Mouse (Mus musculus) ovary, postnatal 36 days (tissue): ENCODE results near the gene Mocs1.

Experiments
- DNase-seq: peaks from one replicate; pipeline ENCODE4 v3.0.0; 2022; ENCODE audit warnings: low spot score, mixed read lengths

The Mocs1 gene

DNA sequence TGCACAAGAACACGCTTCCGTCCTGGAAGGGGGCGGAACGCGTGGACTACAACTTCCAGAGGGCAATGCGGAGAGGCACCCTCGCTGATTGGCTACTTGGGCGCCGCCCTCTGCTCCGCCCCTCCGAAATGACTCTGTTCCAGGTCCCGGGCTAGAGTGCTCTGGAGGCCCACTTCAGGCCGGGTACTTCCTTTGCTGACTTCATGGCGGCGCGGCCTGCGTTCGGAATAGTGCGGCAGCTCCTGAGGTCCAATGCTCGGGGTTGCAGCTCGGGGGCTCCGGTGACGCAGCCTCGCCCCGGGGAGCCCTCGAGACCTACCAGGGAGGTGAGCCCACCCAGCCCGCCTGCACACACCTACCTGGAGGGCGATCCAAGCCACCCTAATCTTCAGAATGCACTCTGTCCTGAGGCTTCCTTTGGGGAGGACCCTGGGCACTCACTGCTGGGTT is at the start of gene Mocs1:
Gene Mocs1, plus strand, starts transcription at position 124 of the 450 bp plus-strand sequence.
- DNase-seq, result peak; percentile 94

GRCm38 (mm10) chr17:49379645-49380044 is 48.5 kb upstream of the Mocs1 start:
- no peak for DNase-seq

DNA sequence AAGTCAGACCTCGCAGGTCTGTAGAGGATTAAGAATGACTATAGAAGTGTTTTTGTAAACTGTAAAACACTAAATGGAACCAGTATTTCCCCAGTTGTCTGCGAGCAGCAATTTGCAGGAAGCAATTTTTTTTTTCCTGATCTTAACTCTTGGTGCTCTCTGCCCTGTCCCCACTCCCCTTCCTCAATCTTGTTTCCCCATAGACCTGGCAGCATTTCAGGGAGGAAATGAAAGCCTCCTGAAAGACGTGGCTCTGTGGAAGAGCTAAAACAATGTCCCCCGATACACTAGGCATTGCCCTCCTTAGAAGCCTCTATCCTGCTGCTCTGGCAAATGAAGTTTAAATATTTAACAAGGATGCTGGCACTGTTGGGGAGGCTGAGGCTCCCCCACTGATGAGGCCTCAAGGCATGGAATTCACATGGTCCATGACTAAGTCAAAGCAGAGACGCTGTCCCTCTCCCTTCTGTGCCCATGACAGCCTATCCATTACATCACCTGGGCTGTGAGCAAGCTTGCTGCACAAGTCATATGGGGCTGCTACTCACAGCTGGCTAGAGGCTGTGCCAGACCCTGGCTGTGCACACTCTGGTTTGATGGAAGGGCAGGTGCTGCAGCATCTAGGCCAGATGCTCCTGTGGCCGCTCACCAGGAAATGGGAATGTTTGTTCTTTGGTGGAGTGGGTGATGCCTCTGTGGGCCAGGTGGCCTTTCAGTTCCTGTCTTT is 43.8 kb upstream of the Mocs1 start:
- DNase-seq, result no peak

DNA sequence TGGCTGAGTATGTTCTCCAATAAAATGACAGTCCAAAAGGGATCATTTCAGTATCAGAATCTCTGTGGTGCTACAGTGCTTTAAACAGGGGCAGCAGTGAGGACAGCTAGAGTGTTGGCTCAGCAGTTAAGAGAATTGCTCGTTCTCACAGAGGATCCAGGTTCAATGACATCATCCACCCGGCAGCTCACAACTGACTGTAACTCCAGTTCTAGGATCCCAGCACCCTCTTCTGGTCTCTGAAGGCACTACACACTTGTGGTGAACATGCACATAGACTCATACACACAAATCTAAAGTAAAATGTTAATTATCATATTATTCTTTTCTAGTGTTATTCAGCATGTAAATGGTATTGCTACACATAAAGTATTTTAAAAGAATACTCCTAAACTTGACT is 40.4 kb upstream of the Mocs1 start:
- no peak for DNase-seq

DNA sequence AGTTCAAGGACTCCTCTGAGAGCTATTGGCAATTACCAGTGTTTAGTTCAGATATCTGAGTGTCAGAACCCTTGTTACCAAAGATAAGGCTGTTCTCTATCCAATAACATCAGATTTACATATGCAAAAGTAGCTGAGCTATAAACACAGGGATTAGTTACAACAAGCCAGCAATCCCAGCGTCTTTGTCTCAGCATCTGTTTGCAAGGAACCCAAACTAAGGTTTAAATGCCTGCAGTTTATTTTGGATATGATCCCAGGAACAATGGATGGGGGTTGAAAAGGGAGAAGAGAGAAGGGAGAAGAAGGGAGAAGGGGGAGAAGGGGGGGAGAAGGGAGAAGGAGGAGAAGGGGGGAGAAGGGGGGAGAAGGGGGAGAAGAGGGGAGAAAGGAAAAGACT is 35.4 kb upstream of the Mocs1 start:
- no peak for DNase-seq

GRCm38 (mm10) chr17:49394836-49395235 is 33.3 kb upstream of the Mocs1 start:
- no peak for DNase-seq

DNA sequence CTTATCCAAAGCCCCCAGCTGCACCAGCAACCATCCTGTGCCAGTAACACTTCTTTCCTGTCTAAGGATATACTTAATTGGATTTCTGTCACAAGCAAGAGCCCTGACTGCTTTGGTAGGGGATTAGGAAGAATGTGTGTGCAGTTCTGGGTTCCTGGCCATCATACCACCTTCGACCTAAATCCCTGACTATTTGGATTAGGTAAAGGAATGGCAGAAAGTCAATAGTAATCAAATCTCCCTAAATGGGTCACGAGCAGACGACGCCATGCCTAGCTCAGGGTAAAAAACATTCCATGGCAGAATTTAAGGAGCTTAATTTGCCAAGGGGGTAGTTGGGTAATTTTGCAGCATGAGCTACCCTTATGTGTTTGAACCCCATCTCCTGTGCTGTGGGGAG is 28.6 kb upstream of the Mocs1 start:
- DNase-seq, result no peak

GRCm38 (mm10) chr17:49400130-49400529 is 28.0 kb upstream of the Mocs1 start:
- peak; percentile 48 for DNase-seq

DNA sequence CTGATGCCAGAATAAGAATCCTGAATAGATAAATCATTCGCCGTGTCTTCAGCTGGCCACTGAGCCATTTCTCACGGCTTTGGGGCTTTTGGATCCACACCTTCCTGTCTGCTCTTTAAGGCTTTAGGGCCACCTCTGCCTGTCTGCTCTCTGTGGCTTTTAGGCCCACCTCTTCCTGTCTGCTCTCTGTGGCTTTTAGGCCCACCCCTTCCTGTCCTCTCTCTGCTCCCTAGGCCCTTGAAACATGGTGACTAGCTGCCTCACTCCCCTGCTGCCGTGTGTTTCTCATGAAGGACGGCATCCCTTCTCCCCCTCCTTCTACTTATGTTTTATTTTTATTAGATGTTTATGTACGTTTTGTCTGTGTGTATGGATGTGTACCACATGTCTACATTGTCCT is 25.0 kb upstream of the Mocs1 start:
- no peak for DNase-seq

DNA sequence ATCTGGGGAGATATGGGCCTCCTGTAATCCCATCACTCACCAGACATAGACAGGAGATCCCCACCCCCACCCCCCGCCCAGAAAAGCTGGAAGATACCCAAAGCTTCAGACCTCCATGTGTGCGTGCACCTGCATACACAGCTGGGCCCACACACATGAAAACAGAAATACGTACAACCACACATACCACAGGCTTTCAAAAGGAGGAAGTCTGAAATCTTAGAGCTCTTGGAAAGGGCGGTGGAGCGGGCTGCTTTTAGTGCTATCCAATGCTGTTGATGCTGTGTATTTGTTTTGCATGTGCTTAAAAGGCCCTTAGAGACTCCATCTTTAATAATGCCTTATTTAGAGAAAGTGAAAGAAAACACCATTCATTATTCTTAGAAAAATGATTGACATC is 22.2 kb upstream of the Mocs1 start:
- no peak for DNase-seq

- no peak for DNase-seq
Observed at GRCm38 (mm10) chr17:49412974-49413373, 15.2 kb upstream of the Mocs1 start.

GRCm38 (mm10) chr17:49413554-49413953 is 14.6 kb upstream of the Mocs1 start:
- no peak for DNase-seq

DNA sequence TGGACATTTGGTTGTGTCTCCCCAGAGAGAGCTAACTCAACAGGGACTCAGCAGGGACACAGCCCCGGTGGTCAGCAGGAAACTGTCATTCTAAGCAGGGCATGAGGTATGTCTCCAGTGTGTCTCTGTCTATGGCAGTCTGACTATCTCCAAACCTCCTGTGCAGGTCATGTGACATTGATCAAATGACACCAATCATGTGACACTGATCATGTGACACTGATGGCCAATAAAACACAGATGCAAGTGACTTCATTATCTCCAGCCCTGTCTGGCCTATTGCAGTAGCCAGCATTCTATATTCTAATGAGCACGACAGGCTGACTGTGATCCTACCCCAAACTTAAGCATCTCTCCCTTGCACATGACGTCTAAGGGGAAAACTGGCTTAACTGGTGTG is 11.9 kb upstream of the Mocs1 start:
- no peak for DNase-seq

- DNase-seq, result no peak
Observed at GRCm38 (mm10) chr17:49419813-49420212, 8.3 kb upstream of the Mocs1 start.

GRCm38 (mm10) chr17:49422286-49423066 is 5.7 kb upstream of the Mocs1 start:
- DNase-seq, result no peak

DNA sequence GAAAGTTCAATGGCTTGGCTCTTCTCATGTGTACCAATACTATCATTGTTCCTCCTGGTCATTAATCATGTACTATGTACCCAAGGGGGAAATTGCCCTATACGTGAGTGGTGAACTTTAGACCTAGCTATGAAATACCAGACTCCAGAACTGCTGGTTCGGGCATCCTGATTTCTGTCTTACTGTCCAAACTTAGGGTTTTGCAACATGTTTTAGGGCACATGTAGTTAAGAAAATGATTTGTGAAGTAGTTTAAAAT is 5.2 kb upstream of the Mocs1 start:
- DNase-seq, result no peak

DNA sequence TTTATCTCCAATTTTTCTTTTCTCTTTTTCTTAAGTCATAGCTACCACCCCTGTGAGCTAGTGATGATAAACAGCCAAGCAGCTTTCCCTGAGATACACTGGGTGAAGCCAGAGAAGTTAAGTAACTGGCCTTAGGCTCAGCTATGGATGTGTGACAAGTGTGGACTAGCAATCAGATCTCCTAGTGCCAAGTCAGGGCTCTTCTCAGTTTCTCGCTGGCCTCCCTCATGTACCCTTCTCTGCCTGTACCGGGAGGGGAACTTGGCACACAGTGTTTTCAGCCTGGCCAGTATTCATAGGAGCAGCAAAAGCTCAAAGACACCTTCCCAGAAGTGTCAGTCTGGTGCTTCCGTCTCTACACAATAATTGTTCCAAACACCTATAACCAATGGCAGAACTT is 4.3 kb upstream of the Mocs1 start:
- DNase-seq, result no peak

- DNase-seq, result no peak
Observed at GRCm38 (mm10) chr17:49427631-49428238, 427 bp upstream of the Mocs1 start.

DNA sequence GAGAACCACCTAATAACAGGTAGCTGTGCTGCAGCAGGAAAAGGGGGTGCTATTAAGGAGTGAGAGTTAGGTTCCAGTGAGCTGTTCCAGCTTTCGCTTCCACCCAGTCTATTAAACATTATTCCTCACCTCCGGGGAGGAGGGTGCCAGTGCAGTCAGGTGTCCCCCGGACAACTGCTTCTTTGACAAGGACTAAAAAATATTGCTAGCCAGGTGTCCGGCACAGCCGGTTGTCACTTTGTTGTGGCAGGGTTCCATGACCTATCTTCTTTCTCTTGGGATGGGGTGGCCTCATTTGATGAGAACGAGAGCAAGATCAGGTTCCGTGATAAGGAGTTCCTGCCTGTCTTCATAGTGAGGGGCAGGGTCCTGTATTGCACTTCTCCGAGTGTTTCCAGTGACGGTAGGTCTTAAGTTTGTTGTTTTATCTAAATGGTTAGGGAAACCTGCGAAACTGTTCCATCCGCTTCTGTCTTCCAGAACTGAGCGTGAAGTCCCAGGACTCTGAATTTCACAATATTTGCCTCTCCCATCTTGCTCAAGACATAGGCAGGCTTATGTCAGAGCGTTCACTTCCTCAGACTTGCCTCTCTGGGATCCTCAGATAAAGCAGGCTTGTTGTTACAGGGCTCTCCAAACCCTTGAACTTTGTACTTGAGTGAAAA is 721 bp downstream of the Mocs1 start:
- DNase-seq, result no peak

DNA sequence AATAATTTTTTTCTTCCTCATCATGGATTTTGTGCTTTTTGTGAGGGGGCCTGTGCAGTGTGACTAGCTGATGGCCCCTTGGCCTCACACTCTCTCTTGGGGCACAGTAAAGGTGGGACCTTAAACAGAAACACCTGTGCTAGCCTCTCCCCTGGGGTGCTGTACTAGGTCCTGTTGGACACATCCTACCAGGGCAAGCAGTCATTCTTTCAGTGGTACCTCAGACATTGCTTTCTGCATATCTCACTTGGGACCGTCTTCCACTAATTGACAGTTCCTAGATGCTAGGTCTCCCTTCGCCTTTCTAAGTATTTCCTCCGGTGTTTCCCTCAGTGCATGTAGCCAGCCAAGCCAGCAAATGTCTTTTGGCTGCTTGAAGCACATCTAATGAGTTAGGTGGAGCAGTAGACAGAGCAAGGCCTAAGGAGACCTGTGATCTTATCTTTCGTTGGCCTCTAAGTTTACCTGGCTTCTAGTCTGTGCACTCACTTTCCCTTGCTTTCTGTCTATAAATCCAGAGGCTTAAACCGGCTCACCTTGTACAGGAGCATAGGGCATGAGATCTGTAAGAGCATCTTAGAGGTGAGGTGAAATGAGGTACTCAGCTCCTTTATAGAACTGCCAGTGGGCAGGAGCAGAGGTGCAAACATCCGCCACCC is 1.4 kb downstream of the Mocs1 start:
- DNase-seq, result no peak

GRCm38 (mm10) chr17:49430136-49430535 is 2.0 kb downstream of the Mocs1 start:
- no peak for DNase-seq

GRCm38 (mm10) chr17:49431176-49431575 is 3.0 kb downstream of the Mocs1 start:
- DNase-seq, result no peak
